Mouse (Mus musculus): ENCODE data around the gene 6330409D20Rik.

- TF ChIP-seq CTCF (conservative IDR thresholded peaks at IDR 0.05; ENCODE audit: insufficient read depth, insufficient read length, low read depth, low read length) (no peak), POLR2A (IDR thresholded peaks at IDR 0.05; ENCODE audit: low read depth, low read length) (no peak)
These were observed 26.4 kb upstream of the 6330409D20Rik start for GRCm38 (mm10) chr2:32767241-32767640.
